Mouse (Mus musculus) neural tube, postnatal 0 days (tissue): ENCODE measurements around the gene Gm14440. TPM values are rescaled to one million over a fixed set of nuclear protein-coding genes. Genes with fewer than 3 reads are reported as not detected.

Experiments used
- polyA plus RNA-seq: library from polyadenylated mRNA; unstranded; fragments of >200 nt; fragmentation: Nextera tagmentation; extraction: Ambion mirVana; gene quantifications from 2 replicates; pipeline ENCODE4 v1.2.1, GENCODE M21; 2015

The Gm14440 gene
- polyA plus RNA-seq = not detected in 2 replicates

DNA sequence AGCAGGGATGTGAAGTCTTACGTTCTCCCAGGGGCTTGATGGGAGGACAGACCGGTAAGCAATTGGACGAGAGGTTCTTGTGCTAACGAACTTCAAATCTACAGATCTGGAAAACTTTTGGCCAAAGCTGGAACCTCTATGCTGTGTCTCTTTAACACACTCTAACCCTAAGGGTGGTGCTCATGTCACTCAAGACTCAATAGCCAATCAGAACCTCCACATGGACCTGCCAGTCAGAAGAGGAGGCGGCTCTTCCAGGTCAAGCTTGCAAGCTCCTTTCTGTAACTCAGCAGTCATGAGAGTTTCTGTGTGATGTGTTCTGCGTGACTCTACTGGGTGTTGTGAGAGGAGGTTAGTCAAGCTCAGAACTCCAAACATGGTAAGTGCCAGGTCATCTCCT, at the start of gene Gm14440:
Gene Gm14440 (plus strand): TSS at position 301 of the 400 bp plus-strand sequence.

Other genes starting within 250 kb of the Gm14440 start
- 0.60 and 1.3 TPM in 2 replicates for gene Gm14393, start 207.3 kb upstream of the Gm14440 start, polyA plus RNA-seq
- 5.7 and 6.2 TPM in 2 replicates for gene Gm14399, start 133.1 kb upstream of the Gm14440 start, polyA plus RNA-seq
- 0.65 and 0.66 TPM in 2 replicates for gene Gm14443, start 99.3 kb upstream of the Gm14440 start, polyA plus RNA-seq
- gene Gm14391, start 68.2 kb upstream of the Gm14440 start, polyA plus RNA-seq = 9.4 and 9.5 TPM in 2 replicates
- 10.3 and 11.6 TPM in 2 replicates for gene Gm4631, start 63.1 kb downstream of the Gm14440 start, polyA plus RNA-seq
- gene Zfp968, start 97.3 kb downstream of the Gm14440 start, polyA plus RNA-seq = 6.5 and 7.8 TPM in 2 replicates
- gene Gm4724, start 160.7 kb downstream of the Gm14440 start, polyA plus RNA-seq = 25.7 and 38.9 TPM in 2 replicates
- gene Zfp965, start 194.9 kb downstream of the Gm14440 start, polyA plus RNA-seq = 9.8 and 10.0 TPM in 2 replicates